Mouse (Mus musculus): ENCODE measurements around the gene Actl6a.

GRCm38 (mm10) chr3:32660276-32660675 is 45.8 kb upstream of the Actl6a start:
- no peak for TF ChIP-seq POLR2A (IDR thresholded peaks at IDR 0.05; ENCODE audit: borderline replicate concordance, insufficient read depth, low read length)
- TF ChIP-seq CTCF (IDR thresholded peaks at IDR 0.05; ENCODE audit: borderline replicate concordance, insufficient read depth, low read depth, low read length) = no peak

Measured in cerebellum, adult 2 months (tissue).